Mouse (Mus musculus): ENCODE data around the gene Osbpl9. TPM values are rescaled to one million over a fixed set of nuclear protein-coding genes. Genes with fewer than 3 reads are reported as not detected.

Gene Osbpl9
- polyA plus RNA-seq, 1 experiment from 2014 or later: 45.0 TPM

DNA sequence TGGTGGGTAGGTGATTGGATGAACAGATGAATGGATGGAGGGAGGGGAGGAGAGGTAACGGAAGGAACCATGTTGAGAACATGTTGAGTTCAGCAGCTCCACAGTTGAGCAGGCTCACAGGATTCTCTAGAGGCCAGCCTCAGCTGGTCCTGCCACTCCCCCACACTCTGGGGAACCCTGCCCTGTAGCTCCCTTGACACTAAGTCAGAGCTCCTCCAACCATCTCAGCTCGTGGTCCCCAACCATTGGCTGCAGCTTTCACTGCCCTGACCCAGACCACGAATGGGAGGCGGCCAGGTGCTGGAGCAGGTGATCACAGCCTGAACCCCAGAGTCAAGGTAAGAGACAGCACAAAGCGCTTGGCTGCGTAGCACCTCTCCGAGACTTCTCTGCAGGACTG is 15.9 kb upstream of the Osbpl9 start:
- no peaks in the 10 kb centered on the region for H3K9me3 ChIP-seq (ENCODE audit: control insufficient read depth, low read length)
- DNase-seq (ENCODE audit: low spot score) (no peak), ATAC-seq (ENCODE audit: low FRiP score, low TSS enrichment) (no peak)
- no peak overlapping the region for H3K27ac ChIP-seq (replicated peaks)
- H3K4me2 ChIP-seq (replicated peaks; ENCODE audit: low read depth): no peak overlapping the region
- H3K36me3 ChIP-seq (ENCODE audit: control insufficient read depth, insufficient read depth, low read length): no peaks in the 10 kb centered on the region
- 75% methylated on average over 7 of the region's 7 CpGs for WGBS
- no peak overlapping the region for H3K4me3 ChIP-seq (ENCODE audit: low read depth, low read length)
- no peak overlapping the region for H3K9ac ChIP-seq (ENCODE audit: low read length)
- no peak for TF ChIP-seq CTCF (IDR thresholded peaks at IDR 0.05; ENCODE audit: low read depth)
- TF ChIP-seq EP300 (optimal IDR thresholded peaks at IDR 0.05): no peak
- H3K27me3 ChIP-seq (ENCODE audit: control insufficient read depth, insufficient read depth, low read length): no peaks in the 10 kb centered on the region
- no peaks in the 10 kb centered on the region for H3K4me1 ChIP-seq (replicated peaks; ENCODE audit: control insufficient read depth, insufficient read depth)

DNA sequence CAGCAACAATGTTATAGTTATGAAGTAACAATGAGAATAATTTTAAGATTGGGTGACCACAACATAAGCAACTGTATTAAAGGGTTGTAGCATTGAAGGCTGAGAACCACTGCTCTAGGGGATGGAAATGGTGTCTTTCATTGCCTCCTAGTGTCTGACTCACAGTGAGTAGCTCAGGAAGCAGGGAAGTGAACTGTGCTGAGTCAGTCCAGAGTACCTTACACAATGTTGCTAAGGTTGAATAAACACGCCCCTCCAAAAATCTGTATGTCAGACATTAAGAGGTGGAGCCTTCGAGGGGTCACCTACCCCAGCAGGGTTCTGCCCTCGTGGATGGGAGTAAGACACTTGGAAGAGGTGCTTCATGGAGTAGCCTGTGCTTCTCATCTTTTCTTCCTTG is 11.9 kb upstream of the Osbpl9 start:
- no peaks in the 10 kb centered on the region for H3K36me3 ChIP-seq (ENCODE audit: control insufficient read depth, insufficient read depth, low read length)
- no peaks in the 10 kb centered on the region for H3K9me3 ChIP-seq (ENCODE audit: control insufficient read depth, low read length)
- TF ChIP-seq EP300 (optimal IDR thresholded peaks at IDR 0.05): no peak
- TF ChIP-seq CTCF (IDR thresholded peaks at IDR 0.05; ENCODE audit: low read depth): no peak
- WGBS: 71% methylated on average over 3 of the region's 3 CpGs
- ATAC-seq (ENCODE audit: low FRiP score, low TSS enrichment): no peak; the same call in 1 of the 2 replicates
- H3K4me2 ChIP-seq (replicated peaks; ENCODE audit: low read depth): no peak overlapping the region
- DNase-seq (ENCODE audit: low spot score): no peak
- no peaks in the 10 kb centered on the region for H3K4me1 ChIP-seq (replicated peaks; ENCODE audit: control insufficient read depth, insufficient read depth)
- no peaks in the 10 kb centered on the region for H3K27me3 ChIP-seq (ENCODE audit: control insufficient read depth, insufficient read depth, low read length)
- H3K9ac ChIP-seq (ENCODE audit: low read length): no peak overlapping the region
- no peak overlapping the region for H3K27ac ChIP-seq (replicated peaks)
- no peak overlapping the region for H3K4me3 ChIP-seq (ENCODE audit: low read depth, low read length)

GRCm38 (mm10) chr4:109210881-109211280 is 8.8 kb upstream of the Osbpl9 start:
- Histone ChIP-seq H3K27ac (replicated peaks) (no peak overlapping the region), H3K4me2 (replicated peaks; ENCODE audit: low read depth) (no peak overlapping the region), H3K27me3 (ENCODE audit: control insufficient read depth, insufficient read depth, low read length) (no peaks in the 10 kb centered on the region), H3K9me3 (ENCODE audit: control insufficient read depth, low read length) (no peaks in the 10 kb centered on the region), H3K4me1 (replicated peaks; ENCODE audit: control insufficient read depth, insufficient read depth) (no peaks in the 10 kb centered on the region), H3K36me3 (ENCODE audit: control insufficient read depth, insufficient read depth, low read length) (no peaks in the 10 kb centered on the region), H3K4me3 (ENCODE audit: low read depth, low read length) (no peak overlapping the region), H3K9ac (ENCODE audit: low read length) (no peak overlapping the region)
- no peak for ATAC-seq (ENCODE audit: low FRiP score, low TSS enrichment)
- no peak for DNase-seq (ENCODE audit: low spot score)
- TF ChIP-seq EP300 (optimal IDR thresholded peaks at IDR 0.05) (no peak), CTCF (IDR thresholded peaks at IDR 0.05; ENCODE audit: low read depth) (no peak)
- WGBS: 66% methylated on average over 4 of the region's 4 CpGs

DNA sequence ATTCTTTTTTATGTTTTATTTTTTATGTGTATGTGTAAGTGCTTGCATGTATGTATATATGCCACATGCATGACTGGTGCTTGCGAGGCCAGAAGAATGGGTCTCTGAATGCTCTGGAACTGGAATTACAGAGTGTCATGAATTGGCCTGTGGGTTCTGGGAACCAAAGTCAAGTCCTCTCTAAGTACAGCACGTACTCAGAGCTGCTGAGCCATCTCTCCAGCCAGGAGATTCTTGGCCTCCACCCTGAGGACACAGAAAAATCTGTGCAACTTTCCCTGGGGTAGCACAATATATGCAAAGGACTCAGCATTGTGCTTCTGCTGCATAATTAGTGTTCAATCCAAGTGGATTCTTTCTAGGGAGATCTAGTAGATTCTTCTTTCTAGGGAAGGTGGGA is 8.2 kb upstream of the Osbpl9 start:
- no peaks in the 10 kb centered on the region for H3K4me1 ChIP-seq (replicated peaks; ENCODE audit: control insufficient read depth, insufficient read depth)
- H3K36me3 ChIP-seq (ENCODE audit: control insufficient read depth, insufficient read depth, low read length): no peaks in the 10 kb centered on the region
- ATAC-seq (ENCODE audit: low FRiP score, low TSS enrichment): no peak
- no peak overlapping the region for H3K9ac ChIP-seq (ENCODE audit: low read length)
- no peak overlapping the region for H3K4me2 ChIP-seq (replicated peaks; ENCODE audit: low read depth)
- no peak for DNase-seq (ENCODE audit: low spot score)
- H3K27ac ChIP-seq (replicated peaks): 0 out of 2 replicates have a peak overlapping the region, but pooled peaks have one; percentile 46
- no peaks in the 10 kb centered on the region for H3K27me3 ChIP-seq (ENCODE audit: control insufficient read depth, insufficient read depth, low read length)
- TF ChIP-seq EP300 (optimal IDR thresholded peaks at IDR 0.05): no peak
- TF ChIP-seq CTCF (IDR thresholded peaks at IDR 0.05; ENCODE audit: low read depth): no peak
- no peak overlapping the region for H3K4me3 ChIP-seq (ENCODE audit: low read depth, low read length)
- H3K9me3 ChIP-seq (ENCODE audit: control insufficient read depth, low read length): no peaks in the 10 kb centered on the region
- 60% methylated on average over 2 of the region's 2 CpGs for WGBS

DNA sequence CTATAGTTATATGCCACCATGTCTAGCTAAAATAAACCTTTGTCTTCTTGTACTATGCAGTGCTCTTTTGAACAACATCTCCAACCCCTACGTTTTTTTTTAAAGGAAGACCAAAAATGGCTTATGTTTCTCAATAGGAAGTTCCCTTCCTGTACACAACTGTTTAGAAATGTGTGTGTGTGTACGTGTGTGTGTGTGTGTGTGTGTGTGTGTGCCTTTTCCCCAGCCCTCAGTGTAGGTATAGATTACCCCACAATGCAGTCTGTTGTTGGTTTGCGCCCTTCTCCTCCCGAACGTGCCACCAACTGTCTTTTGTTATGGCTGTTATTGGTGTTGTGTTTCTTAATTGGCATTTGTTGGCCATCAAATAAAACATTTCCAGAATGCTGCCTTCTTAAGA is 5.5 kb upstream of the Osbpl9 start:
- Histone ChIP-seq H3K36me3 (ENCODE audit: control insufficient read depth, insufficient read depth, low read length) (no peaks in the 10 kb centered on the region), H3K9me3 (ENCODE audit: control insufficient read depth, low read length) (no peaks in the 10 kb centered on the region), H3K4me1 (replicated peaks; ENCODE audit: control insufficient read depth, insufficient read depth) (no peaks in the 10 kb centered on the region), H3K27me3 (ENCODE audit: control insufficient read depth, insufficient read depth, low read length) (no peaks in the 10 kb centered on the region), H3K9ac (ENCODE audit: low read length) (no peak overlapping the region), H3K27ac (replicated peaks) (no peak overlapping the region), H3K4me2 (replicated peaks; ENCODE audit: low read depth) (no peak overlapping the region), H3K4me3 (ENCODE audit: low read depth, low read length) (no peak overlapping the region)
- DNase-seq (ENCODE audit: low spot score): no peak
- TF ChIP-seq CTCF (IDR thresholded peaks at IDR 0.05; ENCODE audit: low read depth) (no peak), EP300 (optimal IDR thresholded peaks at IDR 0.05) (no peak)
- no peak for ATAC-seq (ENCODE audit: low FRiP score, low TSS enrichment)
- WGBS: 80% methylated on average over 5 of the region's 5 CpGs

GRCm38 (mm10) chr4:109204416-109204815 is 2.3 kb upstream of the Osbpl9 start:
- Histone ChIP-seq H3K9me3 (ENCODE audit: control insufficient read depth, low read length) (no peaks in the 10 kb centered on the region), H3K9ac (ENCODE audit: low read length) (no peak overlapping the region), H3K27me3 (ENCODE audit: control insufficient read depth, insufficient read depth, low read length) (no peaks in the 10 kb centered on the region), H3K4me2 (replicated peaks; ENCODE audit: low read depth) (no peak overlapping the region), H3K4me3 (ENCODE audit: low read depth, low read length) (no peak overlapping the region), H3K27ac (replicated peaks) (0 out of 2 replicates have a peak overlapping the region, but pooled peaks have one; percentile 8), H3K36me3 (ENCODE audit: control insufficient read depth, insufficient read depth, low read length) (no peaks in the 10 kb centered on the region), H3K4me1 (replicated peaks; ENCODE audit: control insufficient read depth, insufficient read depth) (no peaks in the 10 kb centered on the region)
- whole genome bisulfite sequencing: 55% methylated on average over 1 of the region's 1 CpGs
- ATAC-seq (ENCODE audit: low FRiP score, low TSS enrichment) (no peak), DNase-seq (ENCODE audit: low spot score) (no peak)
- TF ChIP-seq CTCF (IDR thresholded peaks at IDR 0.05; ENCODE audit: low read depth) (no peak), EP300 (optimal IDR thresholded peaks at IDR 0.05) (no peak)

Data from stomach, postnatal 0 days (tissue).